Mouse (Mus musculus): ENCODE measurements at regions not wholly inside any gene's neighbourhood (a gene's known extent, or its start where the extent isn't known, plus 50 kb on each side); places are given as distances from the start of the nearest gene placed in this dataset.

GRCm38 (mm10) chr3:103464181-103464580 is 110.8 kb upstream of the Syt6 start:
- CTCF ChIA-PET = no interaction called here

- CTCF ChIA-PET = no interaction called here
These were observed 110.3 kb upstream of the Syt6 start for GRCm38 (mm10) chr3:103464729-103465128.

GRCm38 (mm10) chr3:103465132-103465690 is 109.8 kb upstream of the Syt6 start:
- CTCF ChIA-PET = no interaction called here

GRCm38 (mm10) chr3:103465948-103466347 is 109.1 kb upstream of the Syt6 start:
- CTCF ChIA-PET = no interaction called here

- CTCF ChIA-PET = interaction anchor here (0.6 kb wide), 1 partner anchor 134 kb away, joined by 6 read pairs; no protein-coding TSS in a partner anchor
These were observed 104.2 kb upstream of the Syt6 start for GRCm38 (mm10) chr3:103470586-103471400.

GRCm38 (mm10) chr3:103472598-103472997 is 102.4 kb upstream of the Syt6 start:
- CTCF ChIA-PET = no interaction called here

- CTCF ChIA-PET = no interaction called here
These were observed 101.7 kb upstream of the Syt6 start for GRCm38 (mm10) chr3:103473336-103473735.

- CTCF ChIA-PET = interaction anchor here (0.6 kb wide), 1 partner anchor 112 kb away, joined by 3 read pairs; no protein-coding TSS in a partner anchor
These were observed 95.0 kb upstream of the Syt6 start for GRCm38 (mm10) chr3:103479845-103480543.

GRCm38 (mm10) chr3:103480676-103481075 is 94.4 kb upstream of the Syt6 start:
- CTCF ChIA-PET = no interaction called here

GRCm38 (mm10) chr3:103483316-103483715 is 91.7 kb upstream of the Syt6 start:
- CTCF ChIA-PET = no interaction called here

- CTCF ChIA-PET = no interaction called here
These were observed 91.3 kb upstream of the Syt6 start for GRCm38 (mm10) chr3:103483762-103484161.

- CTCF ChIA-PET = no interaction called here
These were observed 85.2 kb upstream of the Syt6 start for GRCm38 (mm10) chr3:103489786-103490185.

- CTCF ChIA-PET = no interaction called here
These were observed 84.1 kb upstream of the Syt6 start for GRCm38 (mm10) chr3:103490966-103491365.

- CTCF ChIA-PET = no interaction called here
These were observed 82.8 kb upstream of the Syt6 start for GRCm38 (mm10) chr3:103492211-103492610.

GRCm38 (mm10) chr3:103493623-103494022 is 81.4 kb upstream of the Syt6 start:
- CTCF ChIA-PET = interaction anchor here (0.6 kb wide), 1 partner anchor 100 kb away, joined by 3 read pairs; no protein-coding TSS in a partner anchor

GRCm38 (mm10) chr3:103494043-103494442 is 81.0 kb upstream of the Syt6 start:
- CTCF ChIA-PET = interaction anchor here (0.6 kb wide), 1 partner anchor 100 kb away, joined by 3 read pairs; no protein-coding TSS in a partner anchor

- CTCF ChIA-PET = no interaction called here
These were observed 78.9 kb upstream of the Syt6 start for GRCm38 (mm10) chr3:103496083-103496482.

GRCm38 (mm10) chr3:103496683-103497082 is 78.3 kb upstream of the Syt6 start:
- CTCF ChIA-PET = no interaction called here

- CTCF ChIA-PET = no interaction called here
These were observed 77.3 kb upstream of the Syt6 start for GRCm38 (mm10) chr3:103497696-103498095.

GRCm38 (mm10) chr3:103498458-103498857 is 76.6 kb upstream of the Syt6 start:
- CTCF ChIA-PET = no interaction called here

GRCm38 (mm10) chr3:103499801-103500200 is 75.2 kb upstream of the Syt6 start:
- CTCF ChIA-PET = no interaction called here

GRCm38 (mm10) chr3:103500366-103500765 is 74.7 kb upstream of the Syt6 start:
- CTCF ChIA-PET = no interaction called here

- CTCF ChIA-PET = no interaction called here
These were observed 70.9 kb upstream of the Syt6 start for GRCm38 (mm10) chr3:103504160-103504559.

Data from spleen, embryonic (tissue).